Mouse (Mus musculus): ENCODE measurements around the gene Rab3il1. TPM values are rescaled to one million over a fixed set of nuclear protein-coding genes. Genes with fewer than 3 reads are reported as not detected.
A peak's percentile ranks its signal among the peaks of the same experiment; 100 is the strongest.

Rab3il1 gene
- total and polyA plus RNA-seq, 3 experiments, result 0.04 TPM; not detected in 2

DNA sequence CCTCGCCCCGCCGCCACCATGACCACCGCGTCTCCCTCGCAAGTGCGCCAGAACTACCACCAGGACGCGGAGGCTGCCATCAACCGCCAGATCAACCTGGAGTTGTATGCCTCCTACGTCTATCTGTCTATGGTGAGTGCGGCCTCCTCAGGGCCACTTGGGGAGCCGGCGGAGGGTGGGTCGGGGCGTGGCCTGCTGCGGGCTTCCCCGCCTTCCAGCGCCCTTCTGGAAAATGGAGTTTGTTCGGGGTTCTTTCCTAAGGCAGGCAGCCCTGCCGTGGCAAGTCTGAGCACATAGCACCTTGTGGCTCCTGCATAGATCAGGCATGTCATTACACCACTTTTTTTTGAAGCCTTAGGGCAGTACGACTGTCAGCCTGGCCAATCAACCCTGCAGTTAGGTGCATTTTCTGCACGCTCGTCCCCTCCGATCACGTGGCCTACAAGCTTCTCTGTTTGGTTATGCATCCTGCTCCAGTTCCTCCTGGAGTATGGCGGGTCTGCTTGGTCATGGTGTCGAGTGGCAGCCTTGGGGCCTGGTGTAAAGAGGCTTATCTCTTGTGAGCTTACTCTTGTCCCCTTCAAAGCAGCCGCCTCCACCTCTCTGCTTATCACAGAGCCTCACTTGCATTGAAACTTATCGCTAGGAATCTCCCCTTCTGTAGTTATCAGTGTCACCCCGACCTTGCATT is 18.5 kb upstream of the Rab3il1 start:
- dilution Hi-C loops (cut with MboI; ENCODE audit: extremely low pct_ligation_motif_present, extremely low pct_unique_long_range_greater_than_20kb, low sequenced_read_pairs), result no loop called here

DNA sequence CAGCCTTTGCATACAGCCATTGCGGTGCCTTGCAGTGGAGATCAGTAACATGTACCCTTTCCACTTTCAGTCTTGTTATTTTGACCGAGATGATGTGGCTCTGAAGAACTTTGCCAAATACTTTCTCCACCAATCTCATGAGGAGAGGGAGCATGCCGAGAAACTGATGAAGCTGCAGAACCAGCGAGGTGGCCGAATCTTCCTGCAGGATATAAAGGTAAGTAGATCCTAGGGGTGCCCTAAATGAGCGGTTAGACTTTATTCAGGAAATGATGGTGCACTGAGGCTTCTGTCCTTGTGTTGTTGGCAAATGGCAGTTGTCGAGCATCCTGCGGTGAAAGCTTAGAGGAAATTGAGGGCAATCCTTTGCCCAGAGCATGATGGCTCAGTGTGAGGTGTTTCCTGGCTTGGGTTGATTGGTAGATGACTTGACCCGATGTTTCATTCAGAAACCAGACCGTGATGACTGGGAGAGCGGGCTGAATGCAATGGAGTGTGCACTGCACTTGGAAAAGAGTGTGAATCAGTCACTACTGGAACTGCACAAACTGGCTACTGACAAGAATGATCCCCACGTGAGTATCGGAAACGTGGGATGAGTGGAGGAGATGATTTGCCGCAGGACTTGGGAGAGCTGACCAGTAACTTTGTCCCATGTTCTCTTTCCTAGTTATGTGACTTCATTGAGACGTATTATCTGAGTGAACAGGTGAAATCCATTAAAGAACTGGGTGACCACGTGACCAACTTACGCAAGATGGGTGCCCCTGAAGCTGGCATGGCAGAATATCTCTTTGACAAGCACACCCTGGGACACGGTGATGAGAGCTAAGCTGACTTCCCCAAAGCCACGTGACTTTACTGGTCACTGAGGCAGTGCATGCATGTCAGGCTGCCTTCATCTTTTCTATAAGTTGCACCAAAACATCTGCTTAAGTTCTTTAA is 17.1 kb upstream of the Rab3il1 start:
- DNase-seq (ENCODE audit: extremely low read depth), result no peak
- H3K4me1 ChIP-seq (ENCODE audit: control insufficient read depth in 1 of 2, insufficient read depth in 2 of 2), result peaks cover 10 to 55% of the 10 kb centered on the region in 2 experiments
- H3K27ac ChIP-seq (ENCODE audit: insufficient read depth, low read depth), result no peak overlapping the region
- dilution Hi-C loops (cut with MboI; ENCODE audit: extremely low pct_ligation_motif_present, extremely low pct_unique_long_range_greater_than_20kb, low sequenced_read_pairs) (no loop called here), in situ Hi-C loops (cut with MboI; ENCODE audit: low pct_ligation_motif_present, low pct_unique_long_range_greater_than_20kb, low sequenced_read_pairs) (loop anchor here (5.0 kb wide), 1 partner anchor 57 kb away; no protein-coding TSS in a partner anchor)
- H3K27me3 ChIP-seq (replicated peaks), result no peaks in the 10 kb centered on the region
- H3K9me3 ChIP-seq (replicated peaks; ENCODE audit: low read length), result no peaks in the 10 kb centered on the region
- H3K4me3 ChIP-seq (replicated peaks in 1 of 3; ENCODE audit: low read depth in 2 of 3, low read length in 2 of 3, poor library complexity in 1 of 3), result peak overlapping the region; percentile 70 to 99 (median 93)
- peak overlapping the region; percentile 95; the same call in 1 of the 2 replicates for H3K9ac ChIP-seq (ENCODE audit: insufficient read depth, low read depth)
- peaks cover 23 to 37% of the 10 kb centered on the region in 2 experiments for H3K36me3 ChIP-seq (replicated peaks in 1 of 2; ENCODE audit: control insufficient read depth in 1 of 2, insufficient read depth in 1 of 2, low read length in 1 of 2)
- peaks cover 18% of the 10 kb centered on the region for H3K79me2 ChIP-seq (replicated peaks; ENCODE audit: control insufficient read depth, extremely low read depth, insufficient read depth, poor library complexity, severe bottlenecking)
- H3K4me2 ChIP-seq (ENCODE audit: insufficient read depth, low read depth, poor library complexity, severe bottlenecking), result peak overlapping the region; percentile 83
- TF ChIP-seq NRF1 (IDR thresholded peaks at IDR 0.05; ENCODE audit: low read depth, low read length), result no peak
- no peak for TF ChIP-seq USF1 (IDR thresholded peaks at IDR 0.05; ENCODE audit: low read depth, low read length)
- TF ChIP-seq ZNF384 (IDR thresholded peaks at IDR 0.05; ENCODE audit: low read depth, low read length), result no peak
- TF ChIP-seq RAD21 (IDR thresholded peaks at IDR 0.05; ENCODE audit: low read depth, low read length), result no peak
- no peak for TF ChIP-seq MAZ (IDR thresholded peaks at IDR 0.05; ENCODE audit: low read depth, low read length)
- no peak for TF ChIP-seq UBTF (IDR thresholded peaks at IDR 0.05; ENCODE audit: low read depth, low read length)
- TF ChIP-seq EP300 (IDR thresholded peaks at IDR 0.05; ENCODE audit: low read length), result no peak
- no peak for TF ChIP-seq RCOR1 (conservative IDR thresholded peaks at IDR 0.05; ENCODE audit: low read depth, low read length)
- no peak for TF ChIP-seq KAT2A (IDR thresholded peaks at IDR 0.05; ENCODE audit: insufficient replicate concordance, low read length)
- TF ChIP-seq POLR2AphosphoS2 (IDR thresholded peaks at IDR 0.05; ENCODE audit: low read depth, low read length), result no peak
- TF ChIP-seq IRF4 (IDR thresholded peaks at IDR 0.05; ENCODE audit: low read depth, low read length), result no peak
- no peak for TF ChIP-seq JUN (IDR thresholded peaks at IDR 0.05; ENCODE audit: insufficient read depth, low read depth, low read length)
- TF ChIP-seq PAX5 (IDR thresholded peaks at IDR 0.05; ENCODE audit: low read length), result no peak

More for the DNA sequence above, 18.5 kb upstream of the Rab3il1 start:
- peak; percentile 89 for TF ChIP-seq MAX (IDR thresholded peaks at IDR 0.05; ENCODE audit: low read length)
- no peak for TF ChIP-seq MAFK (IDR thresholded peaks at IDR 0.05; ENCODE audit: insufficient replicate concordance, low read length)
- TF ChIP-seq MYC (IDR thresholded peaks at IDR 0.05; ENCODE audit: low read depth, low read length), result peak; percentile 67; the same call in 1 of the 2 replicates
- TF ChIP-seq MAZ (IDR thresholded peaks at IDR 0.05; ENCODE audit: low read depth, low read length), result no peak; the same call in 1 of the 2 replicates
- peak; percentile 79 for TF ChIP-seq BHLHE40 (IDR thresholded peaks at IDR 0.05; ENCODE audit: low read depth, low read length)
- TF ChIP-seq E2F4 (IDR thresholded peaks at IDR 0.05; ENCODE audit: insufficient replicate concordance, low read depth, low read length), result no peak
- TF ChIP-seq MXI1 (IDR thresholded peaks at IDR 0.05; ENCODE audit: low read depth, low read length), result peak; percentile 93
- peak; percentile 81 for TF ChIP-seq USF2 (conservative IDR thresholded peaks at IDR 0.05; ENCODE audit: low read depth, low read length)
- peak; percentile 81 for TF ChIP-seq USF1 (IDR thresholded peaks at IDR 0.05; ENCODE audit: low read depth, low read length)
- no peak for TF ChIP-seq KAT2A (IDR thresholded peaks at IDR 0.05; ENCODE audit: insufficient replicate concordance, low read length)
- no peak for TF ChIP-seq MEF2A (IDR thresholded peaks at IDR 0.05; ENCODE audit: borderline replicate concordance, low read depth, low read length)
- no peak for TF ChIP-seq TCF12 (IDR thresholded peaks at IDR 0.05; ENCODE audit: low read depth, low read length)
- TF ChIP-seq NELFE (IDR thresholded peaks at IDR 0.05; ENCODE audit: low read depth, low read length), result no peak
- no peak for TF ChIP-seq JUN (IDR thresholded peaks at IDR 0.05; ENCODE audit: insufficient read depth, low read depth, low read length)
- TF ChIP-seq POLR2AphosphoS2 (IDR thresholded peaks at IDR 0.05; ENCODE audit: low read depth, low read length), result peak; percentile 4
- no peak for TF ChIP-seq SMC3 (IDR thresholded peaks at IDR 0.05; ENCODE audit: low read depth, low read length)
- no peak for TF ChIP-seq ELF1 (IDR thresholded peaks at IDR 0.05; ENCODE audit: low read depth, low read length)
- no peak for TF ChIP-seq ZNF384 (IDR thresholded peaks at IDR 0.05; ENCODE audit: low read depth, low read length)
- 0 out of 2 replicates have a peak, but pooled peaks have one; percentile 77 for TF ChIP-seq CHD1 (IDR thresholded peaks at IDR 0.05; ENCODE audit: low read depth, low read length)
- TF ChIP-seq JUND (conservative IDR thresholded peaks at IDR 0.05; ENCODE audit: low read depth, low read length), result no peak
- no peak for TF ChIP-seq EP300 (IDR thresholded peaks at IDR 0.05; ENCODE audit: low read length)
- in situ Hi-C loops (cut with MboI; ENCODE audit: low pct_ligation_motif_present, low pct_unique_long_range_greater_than_20kb, low sequenced_read_pairs), result loop anchor here (5.0 kb wide), 1 partner anchor 56 kb away; no protein-coding TSS in a partner anchor
- Histone ChIP-seq H3K9me3 (replicated peaks; ENCODE audit: low read length) (no peaks in the 10 kb centered on the region), H3K36me3 (replicated peaks in 1 of 2; ENCODE audit: control insufficient read depth in 1 of 2, insufficient read depth in 1 of 2, low read length in 1 of 2) (peaks cover 23 to 37% of the 10 kb centered on the region in 2 experiments), H3K79me2 (replicated peaks; ENCODE audit: control insufficient read depth, extremely low read depth, insufficient read depth, poor library complexity, severe bottlenecking) (peaks cover 18% of the 10 kb centered on the region), H3K4me3 (replicated peaks in 1 of 3; ENCODE audit: low read depth in 2 of 3, low read length in 2 of 3, poor library complexity in 1 of 3) (peak overlapping the region; percentile 70 to 99 (median 93)), H3K4me1 (ENCODE audit: control insufficient read depth in 1 of 2, insufficient read depth in 2 of 2) (peaks cover 22 to 66% of the 10 kb centered on the region in 2 experiments), H3K27me3 (replicated peaks) (no peaks in the 10 kb centered on the region), H3K9ac (ENCODE audit: insufficient read depth, low read depth) (peak overlapping the region; percentile 95), H3K27ac (ENCODE audit: insufficient read depth, low read depth) (peak overlapping the region; percentile 94), H3K4me2 (ENCODE audit: insufficient read depth, low read depth, poor library complexity, severe bottlenecking) (peak overlapping the region; percentile 83)
- DNase-seq (ENCODE audit: extremely low read depth), result peak; percentile 68
